8 mouse cellular contexts compared by ENCODE assay signal in genomic region chr14:60264990-60265876, GRCm38 (mm10). TPM values are rescaled to one million over a fixed set of nuclear protein-coding genes. Genes with fewer than 3 reads are reported as not detected.
A peak's percentile ranks its signal among the peaks of the same experiment; 100 is the strongest.
DNase-seq lines count a peak whose midpoint lies in the region; ATAC-seq lines count a peak whose summit lies in the region.

TSS of gene Mtmr6 (plus strand) at chr14:60265228.

- H3K9me3 ChIP-seq in hindbrain, embryonic 11.5 days (ENCODE audit: control insufficient read depth, low read length) = no peaks in the 10 kb centered on the region

- peak within 1 kb of the TSS; percentile 69 for H3K4me2 ChIP-seq in hindbrain, embryonic 11.5 days (replicated peaks; ENCODE audit: low read depth, low read length)

- no peaks in the 10 kb centered on the region for H3K36me3 ChIP-seq in hindbrain, embryonic 11.5 days (ENCODE audit: control insufficient read depth, insufficient read depth, low read length)

- peak within 1 kb of the TSS; percentile 51; the same call in 1 of the 2 replicates for H3K27ac ChIP-seq in hindbrain, embryonic 11.5 days (ENCODE audit: low read depth, low read length)

- peak; percentile 99 for DNase-seq in Muller cell, postnatal 12 days (ENCODE audit: inconsistent ontology term)
- DNase-seq in cerebellum, adult 9-11 months = peak; percentile 96
- peak; percentile 95 to 98 for DNase-seq in frontal cortex, adult 2 months (ENCODE audit: extremely low spot score in 1 of 2, low spot score in 1 of 2)
- peak; percentile 99 for DNase-seq in hindbrain, embryonic 11.5 days (ENCODE audit: low spot score)
- peak; percentile 94 to 95 for DNase-seq in layer of hippocampus, postnatal 10 days (ENCODE audit: low spot score in 2 of 2)
- peak; percentile 96 for DNase-seq in lung, postnatal 10 days
- DNase-seq in ovary, postnatal 36 days (ENCODE audit: low spot score) = peak; percentile 91
- peak; percentile 93 for DNase-seq in thymus, postnatal 25 days

- peak within 1 kb of the TSS; percentile 79 for H3K9ac ChIP-seq in hindbrain, embryonic 11.5 days (ENCODE audit: low read depth, low read length)

- peak; percentile 98 for ATAC-seq in hindbrain, embryonic 11.5 days (ENCODE audit: low FRiP score)

- no peaks in the 10 kb centered on the region for H3K27me3 ChIP-seq in hindbrain, embryonic 11.5 days (ENCODE audit: control insufficient read depth, insufficient read depth, low read length)

- peak within 1 kb of the TSS; percentile 77 for H3K4me3 ChIP-seq in hindbrain, embryonic 11.5 days (ENCODE audit: low read depth, low read length)

- WGBS in hindbrain, embryonic 11.5 days = under 1% methylated on average over 51 of the region's 51 CpGs

- no peaks in the 10 kb centered on the region for H3K4me1 ChIP-seq in hindbrain, embryonic 11.5 days (replicated peaks; ENCODE audit: control insufficient read depth, insufficient read depth, low read length)

RNA-seq across cellular contexts. Expression of gene Mtmr6, which starts in this region (rescaled TPM):
- polyA plus RNA-seq in frontal cortex, adult 2 months (2012; rRNA removed) = 83.0 and 94.1 TPM in 2 replicates
- polyA plus RNA-seq in hindbrain, embryonic 11.5 days (2014; fragmentation: Nextera tagmentation; extraction: Ambion mirVana) = 46.4 and 53.3 TPM in 2 replicates
- total RNA-seq in layer of hippocampus, postnatal 10 days (2021) = 10 to 100 TPM; 89.7 to 98.9 TPM

Comparison
In these comparisons a context has a peak if more than half of its experiments do, and no peak if none do; other contexts are left out.
1. Peak in every context shown above with its lines: DNase-seq, ATAC-seq, H3K4me3 ChIP-seq and H3K27ac ChIP-seq.